Mouse (Mus musculus): Measurements from ENCODE around the gene Cstf2t. TPM values are rescaled to one million over a fixed set of nuclear protein-coding genes. Genes with fewer than 3 reads are reported as not detected.

Cstf2t gene
- polyA plus RNA-seq, 1 experiment = 16.8 TPM

- no peaks in the 10 kb centered on the region for H3K36me3 ChIP-seq (ENCODE audit: control insufficient read depth, insufficient read depth)
- H3ac ChIP-seq (ENCODE audit: control insufficient read depth, insufficient read length, low read depth) = no peak overlapping the region
- no peaks in the 10 kb centered on the region for H3K79me3 ChIP-seq (ENCODE audit: low read depth)
- H3K79me2 ChIP-seq (ENCODE audit: control insufficient read depth, insufficient read depth) = no peaks in the 10 kb centered on the region
- no peak overlapping the region for H3K4me3 ChIP-seq (ENCODE audit: insufficient read depth, poor library complexity, severe bottlenecking)
- TF ChIP-seq CTCF (IDR thresholded peaks at IDR 0.05; ENCODE audit: control insufficient read depth, insufficient read depth, insufficient read length) (no peak), MYOG (IDR thresholded peaks at IDR 0.05; ENCODE audit: control insufficient read depth, extremely low read depth, insufficient read length) (no peak), USF1 (IDR thresholded peaks at IDR 0.05; ENCODE audit: low read depth) (no peak), CEBPB (IDR thresholded peaks at IDR 0.05; ENCODE audit: low read depth) (no peak), MYOD1 (IDR thresholded peaks at IDR 0.05; ENCODE audit: control insufficient read depth, insufficient read length, low read depth) (no peak), MAX (IDR thresholded peaks at IDR 0.05) (no peak), FOSL1 (IDR thresholded peaks at IDR 0.05; ENCODE audit: insufficient read depth, low read length, poor library complexity, severe bottlenecking) (no peak)
- H3K27me3 ChIP-seq (ENCODE audit: control insufficient read depth, insufficient read depth, insufficient read length) = no peaks in the 10 kb centered on the region
These were observed 17.3 kb upstream of the Cstf2t start for GRCm38 (mm10) chr19:31065206-31065781.

- no peaks in the 10 kb centered on the region for H3K79me3 ChIP-seq (ENCODE audit: low read depth)
- no peak overlapping the region for H3K4me3 ChIP-seq (ENCODE audit: insufficient read depth, poor library complexity, severe bottlenecking)
- H3K79me2 ChIP-seq (ENCODE audit: control insufficient read depth, insufficient read depth) = no peaks in the 10 kb centered on the region
- no peak overlapping the region for H3ac ChIP-seq (ENCODE audit: control insufficient read depth, insufficient read length, low read depth)
- TF ChIP-seq FOSL1 (IDR thresholded peaks at IDR 0.05; ENCODE audit: insufficient read depth, low read length, poor library complexity, severe bottlenecking) (no peak), CEBPB (IDR thresholded peaks at IDR 0.05; ENCODE audit: low read depth) (no peak), MYOD1 (IDR thresholded peaks at IDR 0.05; ENCODE audit: control insufficient read depth, insufficient read length, low read depth) (no peak)
- no peaks in the 10 kb centered on the region for H3K36me3 ChIP-seq (ENCODE audit: control insufficient read depth, insufficient read depth)
- H3K27me3 ChIP-seq (ENCODE audit: control insufficient read depth, insufficient read depth, insufficient read length) = no peaks in the 10 kb centered on the region
These were observed 8.5 kb upstream of the Cstf2t start for GRCm38 (mm10) chr19:31073959-31074716.

GRCm38 (mm10) chr19:31074717-31075063 is 7.9 kb upstream of the Cstf2t start:
- Histone ChIP-seq H3K36me3 (ENCODE audit: control insufficient read depth, insufficient read depth) (no peaks in the 10 kb centered on the region), H3K4me3 (ENCODE audit: insufficient read depth, poor library complexity, severe bottlenecking) (no peak overlapping the region), H3K79me3 (ENCODE audit: low read depth) (no peaks in the 10 kb centered on the region), H3K27me3 (ENCODE audit: control insufficient read depth, insufficient read depth, insufficient read length) (no peaks in the 10 kb centered on the region), H3K79me2 (ENCODE audit: control insufficient read depth, insufficient read depth) (no peaks in the 10 kb centered on the region), H3ac (ENCODE audit: control insufficient read depth, insufficient read length, low read depth) (no peak overlapping the region)
- TF ChIP-seq CEBPB (IDR thresholded peaks at IDR 0.05; ENCODE audit: low read depth) (no peak), MAX (IDR thresholded peaks at IDR 0.05) (no peak), CTCF (IDR thresholded peaks at IDR 0.05; ENCODE audit: control insufficient read depth, insufficient read depth, insufficient read length) (no peak), MYOD1 (IDR thresholded peaks at IDR 0.05; ENCODE audit: control insufficient read depth, insufficient read length, low read depth) (no peak)

- Histone ChIP-seq H3K36me3 (ENCODE audit: control insufficient read depth, insufficient read depth) (no peaks in the 10 kb centered on the region), H3K4me3 (ENCODE audit: insufficient read depth, poor library complexity, severe bottlenecking) (no peak overlapping the region), H3K79me3 (ENCODE audit: low read depth) (no peaks in the 10 kb centered on the region), H3K27me3 (ENCODE audit: control insufficient read depth, insufficient read depth, insufficient read length) (no peaks in the 10 kb centered on the region), H3K79me2 (ENCODE audit: control insufficient read depth, insufficient read depth) (no peaks in the 10 kb centered on the region), H3ac (ENCODE audit: control insufficient read depth, insufficient read length, low read depth) (no peak overlapping the region)
- TF ChIP-seq MAX (IDR thresholded peaks at IDR 0.05) (no peak), MYOD1 (IDR thresholded peaks at IDR 0.05; ENCODE audit: control insufficient read depth, insufficient read length, low read depth) (no peak), CEBPB (IDR thresholded peaks at IDR 0.05; ENCODE audit: low read depth) (no peak), CTCF (IDR thresholded peaks at IDR 0.05; ENCODE audit: control insufficient read depth, insufficient read depth, insufficient read length) (no peak), FOSL1 (IDR thresholded peaks at IDR 0.05; ENCODE audit: insufficient read depth, low read length, poor library complexity, severe bottlenecking) (no peak), USF1 (IDR thresholded peaks at IDR 0.05; ENCODE audit: low read depth) (no peak), MYOG (IDR thresholded peaks at IDR 0.05; ENCODE audit: control insufficient read depth, extremely low read depth, insufficient read length) (no peak)
These were observed 6.5 kb upstream of the Cstf2t start for GRCm38 (mm10) chr19:31076106-31076505.

GRCm38 (mm10) chr19:31078241-31078640 is 4.4 kb upstream of the Cstf2t start:
- Histone ChIP-seq H3K4me3 (ENCODE audit: insufficient read depth, poor library complexity, severe bottlenecking) (no peak overlapping the region), H3K27me3 (ENCODE audit: control insufficient read depth, insufficient read depth, insufficient read length) (no peaks in the 10 kb centered on the region), H3K79me3 (ENCODE audit: low read depth) (peaks cover 3% of the 10 kb centered on the region), H3ac (ENCODE audit: control insufficient read depth, insufficient read length, low read depth) (no peak overlapping the region), H3K36me3 (ENCODE audit: control insufficient read depth, insufficient read depth) (no peaks in the 10 kb centered on the region), H3K79me2 (ENCODE audit: control insufficient read depth, insufficient read depth) (peaks cover 5% of the 10 kb centered on the region)
- TF ChIP-seq MYOG (IDR thresholded peaks at IDR 0.05; ENCODE audit: control insufficient read depth, extremely low read depth, insufficient read length) (no peak), CEBPB (IDR thresholded peaks at IDR 0.05; ENCODE audit: low read depth) (no peak), MYOD1 (IDR thresholded peaks at IDR 0.05; ENCODE audit: control insufficient read depth, insufficient read length, low read depth) (no peak), USF1 (IDR thresholded peaks at IDR 0.05; ENCODE audit: low read depth) (no peak), MAX (IDR thresholded peaks at IDR 0.05) (no peak), FOSL1 (IDR thresholded peaks at IDR 0.05; ENCODE audit: insufficient read depth, low read length, poor library complexity, severe bottlenecking) (no peak), CTCF (IDR thresholded peaks at IDR 0.05; ENCODE audit: control insufficient read depth, insufficient read depth, insufficient read length) (no peak)

GRCm38 (mm10) chr19:31082226-31082625 is 411 bp upstream of the Cstf2t start:
- H3K4me3 ChIP-seq (ENCODE audit: insufficient read depth, poor library complexity, severe bottlenecking) = peak overlapping the region; percentile 85
- H3K79me3 ChIP-seq (ENCODE audit: low read depth) = peaks cover 32% of the 10 kb centered on the region
- no peaks in the 10 kb centered on the region for H3K27me3 ChIP-seq (ENCODE audit: control insufficient read depth, insufficient read depth, insufficient read length)
- peaks cover 31% of the 10 kb centered on the region for H3K36me3 ChIP-seq (ENCODE audit: control insufficient read depth, insufficient read depth)
- no peak for TF ChIP-seq MYOD1 (IDR thresholded peaks at IDR 0.05; ENCODE audit: control insufficient read depth, insufficient read length, low read depth)
- TF ChIP-seq USF1 (IDR thresholded peaks at IDR 0.05; ENCODE audit: low read depth) = no peak
- no peak for TF ChIP-seq FOSL1 (IDR thresholded peaks at IDR 0.05; ENCODE audit: insufficient read depth, low read length, poor library complexity, severe bottlenecking)
- no peak for TF ChIP-seq CTCF (IDR thresholded peaks at IDR 0.05; ENCODE audit: control insufficient read depth, insufficient read depth, insufficient read length)
- TF ChIP-seq CEBPB (IDR thresholded peaks at IDR 0.05; ENCODE audit: low read depth) = no peak
- no peak for TF ChIP-seq MAX (IDR thresholded peaks at IDR 0.05)
- no peak for TF ChIP-seq MYOG (IDR thresholded peaks at IDR 0.05; ENCODE audit: control insufficient read depth, extremely low read depth, insufficient read length)
- H3ac ChIP-seq (ENCODE audit: control insufficient read depth, insufficient read length, low read depth) = peak overlapping the region; percentile 35
- H3K79me2 ChIP-seq (ENCODE audit: control insufficient read depth, insufficient read depth) = peaks cover 41% of the 10 kb centered on the region

Data from C2C12 (cell line).